Mouse (Mus musculus) stomach, embryonic 14.5 days (tissue): ENCODE results near the gene Cactin. TPM values are rescaled to one million over a fixed set of nuclear protein-coding genes. Genes with fewer than 3 reads are reported as not detected.
A peak's percentile ranks its signal among the peaks of the same experiment; 100 is the strongest.

Source experiments
- ATAC-seq: fragments of 200-750 bp; cut with Nextera tagmentation; 2 replicates; pipeline ENCODE4 v1.8.0; 2017; ENCODE audit warnings: low read depth, moderate TSS enrichment; ENCODE audit not compliant: insufficient number of reproducible peaks, insufficient read depth, low FRiP score
- H3K27ac ChIP-seq: fragments of 300-500 bp; sonication (generic); 2 replicates; pipeline ENCODE4 v1.5.1; 2014; ENCODE audit warnings: mild to moderate bottlenecking, low read length, moderate library complexity, mixed read lengths
- H3K27me3 ChIP-seq: fragments of 300-500 bp; sonication (generic); 2 replicates; pipeline ENCODE4 v1.6.1; 2014; ENCODE audit warnings: low read length, control low read depth, mixed read lengths; ENCODE audit not compliant: control insufficient read depth, insufficient read depth
- H3K36me3 ChIP-seq: fragments of 300-500 bp; sonication (generic); 2 replicates; pipeline ENCODE4 v1.6.1; 2014; ENCODE audit warnings: mild to moderate bottlenecking, control low read depth, low read length, moderate library complexity, mixed read lengths; ENCODE audit not compliant: control insufficient read depth, insufficient read depth
- H3K4me1 ChIP-seq: fragments of 300-500 bp; sonication (generic); 2 replicates; pipeline ENCODE4 v1.6.1; 2014; ENCODE audit warnings: low read length, control low read depth, mixed read lengths; ENCODE audit not compliant: control insufficient read depth, insufficient read depth
- H3K4me2 ChIP-seq: fragments of 300-500 bp; sonication (generic); replicated peaks from 2 replicates; pipeline ENCODE4 v1.6.1; 2014; ENCODE audit warnings: low read depth, low read length, control low read depth
- H3K4me3 ChIP-seq: fragments of 300-500 bp; sonication (generic); 2 replicates; pipeline ENCODE4 v1.5.1; 2014; ENCODE audit warnings: low read depth, low read length, control low read depth
- H3K9ac ChIP-seq: fragments of 300-500 bp; sonication (generic); replicated peaks from 2 replicates; pipeline ENCODE4 v1.6.1; 2014; ENCODE audit warnings: low read depth, mild to moderate bottlenecking, control low read depth, low read length, moderate library complexity, mixed read lengths
- H3K9me3 ChIP-seq: fragments of 300-500 bp; sonication (generic); 2 replicates; pipeline ENCODE4 v1.6.1; 2016; ENCODE audit warnings: low read depth, low read length, control low read depth; ENCODE audit not compliant: control insufficient read depth
- WGBS: fragments of 180-500 bp; shearing (Covaris S2); extraction: QIAGEN DNeasy Blood & Tissue Kit; methylation state at CpG from one replicate; pipeline ENCODE4 v1.1.7; 2014; 5-methylcytosine and 5-hydroxymethylcytosine counted together
- polyA plus RNA-seq: library from polyadenylated mRNA; unstranded; fragments of >200 nt; fragmentation: Nextera tagmentation; extraction: Ambion mirVana; gene quantifications from 2 replicates; pipeline ENCODE4 v1.2.1, GENCODE M21; 2014

Gene Cactin
- 21.3 and 21.7 TPM in 2 replicates for polyA plus RNA-seq

DNA sequence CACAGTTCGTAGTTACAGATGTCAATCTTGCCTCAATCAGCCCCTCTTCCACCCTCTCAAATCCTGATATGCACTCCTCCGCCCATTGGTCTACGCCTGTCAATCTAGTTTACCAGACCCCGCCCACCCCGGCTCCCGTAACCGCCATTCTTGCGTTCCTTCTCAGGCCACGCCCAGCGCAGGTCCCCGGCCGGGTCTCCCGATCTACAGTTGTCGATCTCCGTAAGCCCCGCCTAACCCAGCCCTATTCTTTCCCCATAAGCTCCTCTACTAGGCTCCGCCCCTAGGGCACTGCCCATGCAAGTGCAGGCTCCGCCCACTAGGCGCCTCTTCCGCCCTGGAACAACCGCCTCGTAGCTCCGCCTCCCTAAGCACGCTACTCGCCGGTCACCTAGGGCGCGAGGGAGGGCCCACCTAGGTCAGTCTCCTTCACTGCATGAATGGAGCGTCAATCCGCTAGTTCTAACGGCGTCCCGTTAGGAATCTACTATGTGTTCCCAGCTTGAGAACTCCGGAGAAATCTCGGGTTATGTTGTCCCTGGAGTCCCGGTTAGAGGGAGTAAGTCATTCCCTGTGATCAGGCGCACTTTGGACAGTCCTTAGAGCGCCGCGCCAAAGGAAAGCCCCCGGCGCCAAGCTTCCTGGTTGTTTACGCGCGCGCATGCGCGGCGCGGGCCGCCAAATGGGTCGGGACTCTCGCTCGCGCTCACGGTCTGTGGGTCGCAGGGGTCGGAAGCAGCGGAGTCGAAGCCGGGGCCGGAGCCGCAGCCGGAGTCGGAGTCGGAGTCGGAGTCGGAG, at the start of gene Cactin:
TSS of gene Cactin (plus strand) at position 554 of the 798 bp plus-strand sequence.
- Histone ChIP-seq H3K27ac (peak within 1 kb of the TSS; percentile 84), H3K4me3 (peak within 1 kb of the TSS; percentile 94), H3K9ac (peak within 1 kb of the TSS; percentile 72), H3K36me3 (peaks cover 54% of the 10 kb centered on the region), H3K4me2 (peak within 1 kb of the TSS; percentile 58), H3K27me3 (no peaks in the 10 kb centered on the region), H3K4me1 (peaks cover 29% of the 10 kb centered on the region), H3K9me3 (no peaks in the 10 kb centered on the region)
- peak; percentile 92 for ATAC-seq
- under 1% methylated on average over 68 of the region's 68 CpGs for WGBS

DNA sequence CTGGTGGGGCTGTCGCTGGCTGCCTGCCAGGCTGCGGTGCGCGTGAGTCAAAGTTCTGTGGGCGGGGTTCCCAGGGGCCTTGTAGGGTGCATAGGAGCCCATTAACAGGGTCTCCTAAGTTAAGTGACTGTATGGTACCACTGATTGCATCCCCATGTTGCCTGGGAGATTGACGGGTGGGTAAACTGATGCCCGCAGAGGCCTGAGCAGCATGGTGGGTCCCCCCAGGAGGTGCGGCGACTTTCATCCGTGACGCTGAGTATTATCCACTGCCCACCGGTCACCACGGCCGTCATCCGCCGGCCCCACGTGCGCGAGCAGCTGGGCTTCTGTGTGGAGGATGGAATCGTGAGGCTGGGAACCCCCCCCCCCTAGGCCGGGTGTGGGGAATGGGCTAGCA, 48.5 kb upstream of the Cactin start:
- no peak overlapping the region for H3K4me3 ChIP-seq
- H3K36me3 ChIP-seq, result peaks cover 26% of the 10 kb centered on the region
- H3K27ac ChIP-seq, result no peak overlapping the region
- no peaks in the 10 kb centered on the region for H3K27me3 ChIP-seq
- ATAC-seq, result no peak
- H3K4me2 ChIP-seq, result no peak overlapping the region
- H3K9ac ChIP-seq, result no peak overlapping the region
- WGBS, result 95% methylated on average over 21 of the region's 21 CpGs
- peaks cover 6% of the 10 kb centered on the region for H3K4me1 ChIP-seq
- no peaks in the 10 kb centered on the region for H3K9me3 ChIP-seq

DNA sequence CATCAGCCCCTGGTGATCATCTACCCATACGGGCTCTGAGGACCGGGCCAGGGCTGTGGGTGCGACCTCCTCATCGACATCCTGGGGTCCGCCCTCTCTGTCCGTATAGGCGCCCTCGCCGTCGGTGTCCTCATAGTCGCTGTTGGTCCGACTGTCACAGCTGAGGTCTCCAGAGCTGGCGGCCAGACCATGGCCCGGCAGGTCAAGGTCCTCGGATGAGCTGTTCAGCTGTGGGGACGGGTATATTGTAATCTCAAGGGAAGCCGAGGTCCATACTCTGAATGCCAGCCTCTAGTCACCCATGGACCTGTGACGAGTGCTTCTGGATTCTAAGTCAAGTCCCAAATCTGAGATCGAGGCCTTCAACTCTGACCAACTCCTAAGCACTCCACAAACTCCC, 47.1 kb upstream of the Cactin start:
- no peak overlapping the region for H3K4me2 ChIP-seq
- no peak for ATAC-seq

DNA sequence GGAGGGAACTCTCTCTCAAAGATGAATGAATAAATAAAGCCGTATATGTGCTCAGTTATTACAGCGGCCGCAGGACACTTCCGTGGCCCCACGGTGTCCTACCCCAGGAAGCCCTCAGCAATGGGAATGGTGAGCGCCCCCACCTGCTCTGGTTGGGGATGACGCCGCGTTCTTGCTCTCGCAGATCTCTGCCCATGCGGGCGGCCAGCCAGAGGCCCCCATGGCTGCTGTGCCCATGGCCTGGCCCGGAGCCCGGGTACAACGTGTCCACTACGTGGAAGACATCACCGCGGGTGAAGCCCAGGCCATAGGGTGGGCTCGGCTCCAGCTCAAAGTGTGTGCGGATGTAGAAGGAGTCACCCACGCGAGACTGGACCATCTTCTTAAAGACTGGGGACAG, 43.2 kb upstream of the Cactin start:
- no peak overlapping the region for H3K4me3 ChIP-seq
- no peak overlapping the region for H3K27ac ChIP-seq
- H3K4me2 ChIP-seq, result no peak overlapping the region
- no peak overlapping the region for H3K9ac ChIP-seq
- peaks cover 10% of the 10 kb centered on the region for H3K36me3 ChIP-seq
- no peak for ATAC-seq
- H3K4me1 ChIP-seq, result no peaks in the 10 kb centered on the region
- H3K9me3 ChIP-seq, result no peaks in the 10 kb centered on the region
- no peaks in the 10 kb centered on the region for H3K27me3 ChIP-seq
- WGBS, result 81% methylated on average over 22 of the region's 22 CpGs

More for the DNA sequence above, 47.1 kb upstream of the Cactin start:
- Histone ChIP-seq H3K9ac (no peak overlapping the region), H3K27me3 (no peaks in the 10 kb centered on the region), H3K4me3 (no peak overlapping the region), H3K27ac (no peak overlapping the region), H3K36me3 (peaks cover 26% of the 10 kb centered on the region), H3K9me3 (no peaks in the 10 kb centered on the region), H3K4me1 (peaks cover 2% of the 10 kb centered on the region)
- 94% methylated on average over 19 of the region's 19 CpGs for WGBS

DNA sequence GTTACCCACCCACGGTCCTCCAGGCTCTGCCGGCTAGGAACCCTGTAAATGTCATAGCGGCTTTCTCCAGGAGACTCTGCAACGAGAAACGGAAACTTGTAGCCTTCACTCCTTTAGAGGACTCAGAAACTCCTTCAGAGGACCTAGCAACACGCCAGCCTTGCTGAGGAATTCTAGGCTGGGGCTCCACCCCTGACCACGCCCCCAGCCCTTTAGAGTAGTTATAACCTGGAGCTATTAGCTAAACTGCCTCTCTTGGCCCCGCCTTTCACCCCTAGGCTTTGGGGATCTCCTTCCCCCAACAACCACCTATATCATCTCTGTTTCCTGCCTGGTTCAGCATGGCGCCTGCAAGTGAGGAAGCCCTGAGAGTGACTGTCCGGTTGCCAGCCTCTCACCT, 41.4 kb upstream of the Cactin start:
- no peaks in the 10 kb centered on the region for H3K9me3 ChIP-seq
- no peaks in the 10 kb centered on the region for H3K36me3 ChIP-seq
- no peak overlapping the region for H3K4me3 ChIP-seq
- H3K27me3 ChIP-seq, result no peaks in the 10 kb centered on the region
- no peak overlapping the region for H3K27ac ChIP-seq
- H3K4me1 ChIP-seq, result no peaks in the 10 kb centered on the region
- no peak overlapping the region for H3K4me2 ChIP-seq
- no peak overlapping the region for H3K9ac ChIP-seq
- ATAC-seq, result peak; percentile 11; the same call in 1 of the 2 replicates
- 32% methylated on average over 10 of the region's 10 CpGs for WGBS

DNA sequence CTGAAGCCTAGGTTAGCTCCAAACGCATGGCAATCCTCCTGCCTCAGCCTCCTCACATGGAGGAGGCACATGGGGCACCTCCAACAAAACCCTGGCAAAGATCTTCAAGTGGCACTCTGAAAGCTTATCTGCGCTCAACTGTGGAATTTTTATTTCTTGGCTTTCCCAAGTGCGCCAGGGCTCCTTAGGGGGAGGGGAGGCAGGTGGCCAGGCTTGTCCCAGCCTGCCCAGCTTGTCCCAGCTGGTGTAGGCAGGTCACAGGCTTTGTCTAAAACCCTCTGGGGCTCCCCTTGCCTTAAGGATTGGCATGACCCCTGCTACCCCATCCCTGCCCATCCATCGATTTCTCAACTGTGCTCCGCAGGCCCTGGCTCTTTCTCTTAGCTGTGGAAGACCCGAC, 36.7 kb upstream of the Cactin start:
- Histone ChIP-seq H3K27ac (no peak overlapping the region), H3K4me3 (no peak overlapping the region; the same call in 1 of the 2 replicates), H3K4me2 (no peak overlapping the region), H3K4me1 (peaks cover 5% of the 10 kb centered on the region; the same call in 1 of the 2 replicates), H3K36me3 (no peaks in the 10 kb centered on the region), H3K9me3 (no peaks in the 10 kb centered on the region), H3K9ac (no peak overlapping the region), H3K27me3 (0 out of 2 replicates have a peak, but pooled peaks cover 9% of the 10 kb centered on the region)
- WGBS, result 46% methylated on average over 6 of the region's 6 CpGs
- ATAC-seq, result no peak

DNA sequence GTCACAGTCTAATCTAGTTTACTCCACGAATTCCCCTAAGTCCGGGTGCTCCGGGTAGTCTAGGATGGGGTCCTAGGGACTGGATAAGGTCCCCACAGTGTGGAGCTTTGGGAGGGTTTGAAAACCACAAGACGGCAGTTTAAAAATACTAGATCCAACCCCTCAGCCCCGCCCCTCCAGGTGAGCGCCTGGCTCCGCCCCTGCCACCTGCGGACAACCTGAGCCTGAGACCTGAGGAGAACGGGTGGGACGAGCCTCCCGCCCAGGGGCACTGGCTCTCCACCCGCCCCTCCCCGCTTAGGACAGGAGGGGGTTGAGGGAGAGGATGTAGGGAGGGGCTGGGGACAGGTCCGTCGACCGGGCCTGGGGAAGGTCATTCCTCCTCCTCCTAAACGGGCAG, 36.2 kb upstream of the Cactin start:
- ATAC-seq, result peak; percentile 64
- no peaks in the 10 kb centered on the region for H3K9me3 ChIP-seq
- H3K27me3 ChIP-seq, result 0 out of 2 replicates have a peak, but pooled peaks cover 9% of the 10 kb centered on the region
- 10% methylated on average over 17 of the region's 17 CpGs for WGBS
- no peaks in the 10 kb centered on the region for H3K36me3 ChIP-seq
- peak overlapping the region; percentile 59 for H3K4me2 ChIP-seq
- H3K4me3 ChIP-seq, result peak overlapping the region; percentile 42
- H3K27ac ChIP-seq, result peak overlapping the region; percentile 48; the same call in 1 of the 2 replicates
- peak overlapping the region; percentile 22; the same call in 1 of the 2 replicates for H3K9ac ChIP-seq
- peaks cover 5% of the 10 kb centered on the region; the same call in 1 of the 2 replicates for H3K4me1 ChIP-seq

DNA sequence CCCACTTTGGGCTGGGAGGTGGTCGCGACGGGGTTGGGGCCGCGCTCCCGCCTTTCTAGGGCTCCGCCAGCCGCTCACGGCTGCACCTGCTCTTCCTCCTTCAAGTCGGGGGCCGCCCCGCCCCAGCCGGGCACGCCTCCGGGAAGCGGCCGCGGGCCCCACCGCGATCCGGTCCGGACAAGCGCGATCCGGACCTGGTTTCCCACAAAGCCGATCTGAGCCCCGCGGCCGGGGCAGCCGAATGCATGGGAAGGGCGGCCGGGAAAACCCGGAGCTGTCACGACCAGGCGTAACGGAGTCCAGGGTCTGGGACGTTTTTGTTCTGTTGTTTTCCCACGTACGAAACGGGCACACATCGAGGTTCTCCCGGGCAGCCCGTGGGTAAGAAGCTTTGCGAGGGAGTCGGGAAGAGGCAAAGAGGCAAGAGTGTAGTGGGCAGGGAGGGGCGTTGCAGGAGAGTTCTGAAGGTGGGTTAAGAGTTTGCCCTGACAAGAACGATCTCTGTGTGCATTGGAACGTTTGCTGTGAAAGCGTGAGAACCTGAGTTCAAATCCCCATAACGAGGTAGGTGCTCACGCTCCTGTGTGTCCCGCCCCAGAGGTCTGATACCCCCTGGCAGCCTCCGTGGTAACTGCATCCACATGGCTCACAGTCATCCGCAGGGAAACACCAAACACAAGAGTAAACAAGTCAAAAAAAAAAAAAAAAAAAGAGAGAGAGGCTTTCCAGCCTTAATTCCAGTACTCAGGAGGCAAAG, 35.0 kb upstream of the Cactin start:
- WGBS, result 1% methylated on average over 54 of the region's 54 CpGs
- ATAC-seq, result peak; percentile 76
- no peaks in the 10 kb centered on the region for H3K36me3 ChIP-seq
- H3K4me2 ChIP-seq, result peak overlapping the region; percentile 59
- no peaks in the 10 kb centered on the region for H3K9me3 ChIP-seq
- 0 out of 2 replicates have a peak, but pooled peaks cover 9% of the 10 kb centered on the region for H3K27me3 ChIP-seq
- H3K4me3 ChIP-seq, result peak overlapping the region; percentile 42
- peak overlapping the region; percentile 22; the same call in 1 of the 2 replicates for H3K9ac ChIP-seq
- H3K27ac ChIP-seq, result peak overlapping the region; percentile 48
- peaks cover 5% of the 10 kb centered on the region; the same call in 1 of the 2 replicates for H3K4me1 ChIP-seq
